ENCODE assay signal across 8 mouse cellular contexts in genomic region chr10:74966850-74967451, GRCm38 (mm10). TPM values are rescaled to one million over a fixed set of nuclear protein-coding genes. Genes with fewer than 3 reads are reported as not detected.
DNase-seq lines count a peak whose midpoint lies in the region; ATAC-seq and TF ChIP-seq lines count a peak whose summit lies in the region.

Gene Gnaz, plus strand, starts transcription at chr10:74967177.

- 0% methylated on average over 70 of the region's 83 CpGs for WGBS in intestine, postnatal 0 days
- under 1% methylated on average over 70 of the region's 83 CpGs for WGBS in midbrain, embryonic 11.5 days

- H3K4me2 ChIP-seq in intestine, postnatal 0 days (replicated peaks; ENCODE audit: low read depth): peak within 1 kb of the TSS; percentile 87
- peak within 1 kb of the TSS; percentile 85 for H3K4me2 ChIP-seq in midbrain, embryonic 11.5 days

- no peaks in the 10 kb centered on the region for H3K9me3 ChIP-seq in intestine, postnatal 0 days (ENCODE audit: control insufficient read depth)
- H3K9me3 ChIP-seq in midbrain, embryonic 11.5 days (ENCODE audit: control insufficient read depth, low read length): no peaks in the 10 kb centered on the region

- no peak within 1 kb of the TSS for H3K27ac ChIP-seq in intestine, postnatal 0 days (ENCODE audit: low read depth, low read length)
- no peak within 1 kb of the TSS for H3K27ac ChIP-seq in midbrain, embryonic 11.5 days (ENCODE audit: low read depth, low read length)

- H3K4me1 ChIP-seq in intestine, postnatal 0 days (replicated peaks; ENCODE audit: control insufficient read depth, insufficient read depth, low read length): peaks cover 5% of the 10 kb centered on the region; the same call in 1 of the 2 replicates
- peaks cover 11% of the 10 kb centered on the region for H3K4me1 ChIP-seq in midbrain, embryonic 11.5 days (ENCODE audit: control insufficient read depth, insufficient read depth, low read length)

- intact Hi-C loops in left cerebral cortex, postnatal 36 days (cut with DNase I): loop anchor here (5.0 kb wide), 1 partner anchor 40 kb away; no protein-coding TSS in a partner anchor

- TF ChIP-seq CTCF in intestine, postnatal 0 days (IDR thresholded peaks at IDR 0.05; ENCODE audit: low read depth): peak; percentile 63

- peak; percentile 98 for DNase-seq in adrenal gland, postnatal 10 days
- peak; percentile 96 for DNase-seq in embryo, embryonic 9.5 days (ENCODE audit: extremely low spot score)
- peak; percentile 99 for DNase-seq in left cerebral cortex, postnatal 36 days (ENCODE audit: low spot score in 2 of 2)
- DNase-seq in midbrain, embryonic 11.5 days (ENCODE audit: low spot score, missing footprints): peak; percentile 99
- peak; percentile 98 for DNase-seq in right cerebral cortex, postnatal 4 days
- peak; percentile 94 for DNase-seq in yolk sac, embryonic 10.5 days (ENCODE audit: low spot score)

- H3K9ac ChIP-seq in intestine, postnatal 0 days (ENCODE audit: low read depth, low read length): 0 out of 2 replicates have a peak within 1 kb of the TSS, but pooled peaks have one; percentile 11
- H3K9ac ChIP-seq in midbrain, embryonic 11.5 days (ENCODE audit: low read length): peak within 1 kb of the TSS; percentile 69

- peak; percentile 93 for ATAC-seq in granulocyte monocyte progenitor cell, adult 5-6 weeks (replicated peaks; ENCODE audit: poor library complexity, severe bottlenecking)
- peak; percentile 93 for ATAC-seq in intestine, postnatal 0 days
- ATAC-seq in midbrain, embryonic 11.5 days (ENCODE audit: low FRiP score): peak; percentile 97

- H3K36me3 ChIP-seq in intestine, postnatal 0 days (ENCODE audit: control insufficient read depth, insufficient read depth): no peaks in the 10 kb centered on the region
- no peaks in the 10 kb centered on the region for H3K36me3 ChIP-seq in midbrain, embryonic 11.5 days (ENCODE audit: control insufficient read depth, insufficient read depth, low read length)

- H3K27me3 ChIP-seq in intestine, postnatal 0 days (replicated peaks; ENCODE audit: control insufficient read depth, insufficient read depth, low read length): 0 out of 2 replicates have a peak, but pooled peaks cover 12% of the 10 kb centered on the region
- peaks cover 12% of the 10 kb centered on the region for H3K27me3 ChIP-seq in midbrain, embryonic 11.5 days (ENCODE audit: control insufficient read depth, insufficient read depth, low read length)

- H3K4me3 ChIP-seq in intestine, postnatal 0 days (ENCODE audit: low read depth, low read length): peak within 1 kb of the TSS; percentile 58
- H3K4me3 ChIP-seq in midbrain, embryonic 11.5 days (ENCODE audit: low read depth, low read length): peak within 1 kb of the TSS; percentile 67

RNA-seq across cellular contexts. Expression of gene Gnaz, which starts in this region (rescaled TPM):
- total RNA-seq in adrenal gland, postnatal 10 days (2021): 1 to 10 TPM; 2.0 to 4.8 TPM
- total RNA-seq in granulocyte monocyte progenitor cell, adult 5-6 weeks (2014; fragmentation: Nextera tagmentation): 0.19 TPM in 2 replicates
- total RNA-seq in granulocyte monocyte progenitor cell, adult 5-6 weeks (2017): 0.30 TPM in 1 of 2 replicates, not detected in the other
- polyA plus RNA-seq in intestine, postnatal 0 days (2015; fragmentation: Nextera tagmentation; extraction: Ambion mirVana): 1.7 and 2.4 TPM in 2 replicates
- total RNA-seq in left cerebral cortex, postnatal 36 days (2021): 100 to 1,000 TPM; 120 to 122 TPM
- polyA plus RNA-seq in midbrain, embryonic 11.5 days (2014; fragmentation: Nextera tagmentation; extraction: Ambion mirVana): 12.2 and 12.7 TPM in 2 replicates

Comparison
In these comparisons a context has a peak if more than half of its experiments do, and no peak if none do; other contexts are left out.
1. RNA of gene Gnaz (total RNA-seq): 120 to 122 TPM in left cerebral cortex, postnatal 36 days; 2.0 to 4.8 TPM in adrenal gland, postnatal 10 days and 0.19 to 0.30 TPM in granulocyte monocyte progenitor cell, adult 5-6 weeks; every median in the first group is over 10 times any median in the second.
2. Peak in ATAC-seq in granulocyte monocyte progenitor cell, adult 5-6 weeks; RNA of the gene not detected or under 1 TPM.
3. Peak in every context shown above with its lines, with median percentiles within 50 percentile points of each other: DNase-seq and ATAC-seq.